Mouse (Mus musculus) gastrocnemius, adult 2 months (tissue): ENCODE results near the gene Vwc2. TPM values are rescaled to one million over a fixed set of nuclear protein-coding genes. Genes with fewer than 3 reads are reported as not detected.
A peak's percentile ranks its signal among the peaks of the same experiment; 100 is the strongest.

Experiments used
- DNase-seq: peaks from one replicate; pipeline ENCODE4 v3.0.0; 2022
- H3K27ac ChIP-seq: fragments of 200-600 bp; 2 replicates; pipeline ENCODE4 v1.8.1; 2022; ENCODE audit warnings: mild to moderate bottlenecking
- H3K4me3 ChIP-seq: fragments of 200-600 bp; 2 replicates; pipeline ENCODE4 v1.8.1; 2022; ENCODE audit warnings: mild to moderate bottlenecking, moderate library complexity
- CTCF ChIP-seq: fragments of 200-600 bp; IDR thresholded peaks from 2 replicates; pipeline ENCODE4 v1.8.1; 2022; ENCODE audit warnings: antibody characterized with exemption, mild to moderate bottlenecking, moderate library complexity
- intact Hi-C: fragments of 180-260 bp; cut with DNase I; formaldehyde crosslinking; loops from one replicate; pipeline ENCODE4 v1.15.1; 2025
- total RNA-seq, 2 experiments: library from RNA; stranded (reverse); gene quantifications; 2 replicates each; pipeline ENCODE4 v1.2.3; 2021

Gene Vwc2
- total RNA-seq, 2 experiments from 2014 or later, result 0.08 TPM; not detected in 1

GRCm38 (mm10) chr11:11122866-11123265 lies 8.8 kb downstream of the Vwc2 start:
- TF ChIP-seq CTCF, result no peak
- Histone ChIP-seq H3K27ac (no peak overlapping the region), H3K4me3 (no peak overlapping the region)
- DNase-seq, result peak; percentile 63
- intact Hi-C loops, result no loop called here

DNA sequence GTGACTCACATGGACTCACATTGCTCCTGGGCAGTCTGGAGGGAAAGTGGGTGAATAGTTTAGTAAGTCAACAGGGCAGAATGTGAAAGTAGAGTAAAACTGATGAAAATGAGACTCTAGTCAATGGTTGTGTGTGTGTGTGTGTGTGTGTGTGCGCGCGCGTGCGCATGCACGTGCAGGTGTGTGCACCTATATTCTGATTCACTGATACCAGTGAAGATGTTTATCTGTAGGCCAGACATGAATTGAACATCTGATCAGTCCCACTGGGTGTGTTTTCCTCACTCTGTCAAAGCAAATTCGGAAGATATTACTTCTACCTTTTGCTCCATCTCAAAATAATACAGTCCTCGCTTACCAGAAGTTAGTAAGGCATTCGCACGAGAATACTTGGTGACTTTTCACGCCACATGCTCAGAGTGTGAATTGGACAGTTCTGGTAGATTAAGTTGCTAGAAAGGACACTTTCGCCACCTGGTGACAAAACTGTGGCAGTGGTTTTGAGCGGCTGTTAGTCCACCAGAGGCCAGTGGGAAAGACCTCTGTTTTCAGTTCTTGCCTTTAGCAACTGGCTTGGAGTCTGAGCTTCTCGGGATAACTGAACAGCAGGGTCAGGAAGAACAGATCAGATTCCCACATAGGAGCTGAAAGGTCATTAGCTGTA lies 17.5 kb downstream of the Vwc2 start:
- intact Hi-C loops, result no loop called here
- Histone ChIP-seq H3K27ac (no peak overlapping the region), H3K4me3 (no peak overlapping the region)
- TF ChIP-seq CTCF, result peak; percentile 57
- DNase-seq, result peak; percentile 17

GRCm38 (mm10) chr11:11140622-11141021 lies 26.6 kb downstream of the Vwc2 start:
- Histone ChIP-seq H3K4me3 (no peak overlapping the region), H3K27ac (no peak overlapping the region)
- no peak for TF ChIP-seq CTCF
- intact Hi-C loops, result no loop called here
- DNase-seq, result no peak

- no peak for DNase-seq
- intact Hi-C loops, result no loop called here
Observed at GRCm38 (mm10) chr11:11152681-11153080, 38.7 kb downstream of the Vwc2 start.

DNA sequence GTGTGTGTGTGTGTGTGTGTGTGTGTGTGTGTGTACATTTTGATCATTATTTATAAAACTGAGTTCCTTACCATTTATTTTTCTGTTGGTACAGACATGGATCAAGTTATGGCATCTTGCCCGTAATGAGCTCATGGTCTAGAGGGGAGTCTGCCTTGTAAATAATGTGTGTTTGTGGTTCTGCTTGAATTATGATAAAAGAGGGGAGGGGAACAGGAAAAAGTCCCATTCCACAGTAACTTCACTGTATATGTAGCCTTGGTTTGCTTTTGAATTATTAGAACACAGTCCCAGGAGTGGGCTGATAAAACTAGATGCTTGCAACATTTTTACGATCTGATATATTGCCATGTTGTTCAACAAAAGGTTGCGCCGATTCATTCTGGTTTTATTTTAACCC lies 57.4 kb downstream of the Vwc2 start:
- Histone ChIP-seq H3K27ac (no peak overlapping the region), H3K4me3 (no peak overlapping the region)
- no peak for TF ChIP-seq CTCF
- intact Hi-C loops, result no loop called here
- no peak for DNase-seq

More at GRCm38 (mm10) chr11:11152681-11153080, 38.7 kb downstream of the Vwc2 start:
- Histone ChIP-seq H3K27ac (no peak overlapping the region), H3K4me3 (no peak overlapping the region)
- TF ChIP-seq CTCF, result no peak

- no peak for DNase-seq
- no peak overlapping the region for H3K27ac ChIP-seq
- intact Hi-C loops, result no loop called here
- H3K4me3 ChIP-seq, result no peak overlapping the region
- no peak for TF ChIP-seq CTCF
Observed at GRCm38 (mm10) chr11:11175259-11175658, 61.2 kb downstream of the Vwc2 start.

DNA sequence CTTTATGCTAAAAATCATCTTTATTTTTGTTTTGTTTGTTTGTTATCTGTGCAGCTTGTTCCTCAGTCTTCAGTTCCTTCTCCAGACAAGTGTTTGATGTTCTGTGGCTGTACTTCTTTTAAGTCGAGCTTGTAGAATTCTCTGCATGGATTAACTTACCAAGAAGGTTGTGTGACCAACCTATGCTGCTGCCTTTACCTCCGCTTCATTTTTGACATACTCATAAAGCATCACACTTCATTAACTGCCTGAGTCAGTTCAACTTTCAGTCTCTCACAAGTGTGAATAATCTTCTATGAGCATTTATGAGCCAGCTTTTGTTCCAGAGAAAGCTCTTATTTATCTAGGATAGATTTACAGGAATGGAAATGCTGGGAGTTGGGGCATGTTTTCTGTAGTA lies 68.7 kb downstream of the Vwc2 start:
- Histone ChIP-seq H3K4me3 (no peak overlapping the region), H3K27ac (no peak overlapping the region)
- intact Hi-C loops, result no loop called here
- DNase-seq, result no peak
- no peak for TF ChIP-seq CTCF

DNA sequence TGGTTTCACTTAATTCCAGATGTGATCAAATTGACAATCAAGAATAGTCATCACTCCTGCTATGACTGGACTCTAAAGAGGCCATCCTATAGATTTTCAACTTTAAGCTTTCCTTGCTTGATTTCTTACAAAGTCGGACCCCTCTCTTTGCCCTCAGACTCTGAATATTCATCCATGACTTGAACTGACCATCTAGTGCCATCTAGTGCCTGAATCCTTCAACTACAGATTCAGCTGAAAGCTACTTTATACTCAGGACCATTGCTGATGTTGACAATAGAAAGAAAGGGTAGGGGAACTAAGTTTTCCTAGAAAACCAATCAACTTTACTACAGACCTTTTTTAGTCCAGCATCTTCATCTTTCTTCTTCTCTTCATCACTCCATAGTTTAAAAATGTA lies 109.1 kb downstream of the Vwc2 start:
- Histone ChIP-seq H3K27ac (no peak overlapping the region), H3K4me3 (no peak overlapping the region)
- peak; percentile 32 for TF ChIP-seq CTCF
- no peak for DNase-seq
- intact Hi-C loops, result no loop called here

GRCm38 (mm10) chr11:11239346-11239745 lies 125.3 kb downstream of the Vwc2 start:
- intact Hi-C loops, result no loop called here
- peak; percentile 44 for TF ChIP-seq CTCF
- H3K4me3 ChIP-seq, result no peak overlapping the region
- no peak overlapping the region for H3K27ac ChIP-seq
- no peak for DNase-seq

DNA sequence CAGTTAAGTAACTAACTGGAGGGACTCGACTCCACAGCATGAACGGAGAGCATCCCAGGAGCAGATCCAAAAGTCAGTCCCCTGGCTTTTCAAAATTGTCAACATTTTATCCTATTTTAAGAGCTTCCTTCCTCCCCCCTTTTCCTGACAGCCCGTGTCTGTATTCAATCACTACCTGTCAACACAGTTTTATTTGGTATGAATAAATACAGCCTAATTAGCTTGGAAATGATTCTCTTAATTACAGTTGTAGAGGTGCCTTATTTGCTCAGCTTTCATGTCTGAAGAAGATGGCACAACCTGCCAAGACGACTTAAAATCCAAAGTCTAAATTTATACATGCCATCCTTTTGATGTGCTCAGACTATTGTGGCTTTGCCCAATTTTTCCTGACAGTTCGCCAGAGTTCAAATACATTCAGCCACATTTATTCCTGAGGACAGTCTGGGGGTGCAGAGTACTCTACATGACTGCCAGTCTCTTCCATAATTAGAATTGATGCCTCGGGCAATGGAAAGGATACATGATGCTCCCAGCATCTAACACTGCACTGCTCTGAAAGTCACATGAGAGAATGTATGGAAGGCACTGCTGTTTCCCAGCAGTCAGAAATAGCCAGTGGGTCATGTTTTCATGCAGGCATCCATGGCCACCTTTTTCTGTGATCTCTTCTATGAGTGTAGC lies 128.8 kb downstream of the Vwc2 start:
- intact Hi-C loops, result no loop called here
- no peak overlapping the region for H3K27ac ChIP-seq
- DNase-seq, result no peak
- TF ChIP-seq CTCF, result no peak
- H3K4me3 ChIP-seq, result no peak overlapping the region

DNA sequence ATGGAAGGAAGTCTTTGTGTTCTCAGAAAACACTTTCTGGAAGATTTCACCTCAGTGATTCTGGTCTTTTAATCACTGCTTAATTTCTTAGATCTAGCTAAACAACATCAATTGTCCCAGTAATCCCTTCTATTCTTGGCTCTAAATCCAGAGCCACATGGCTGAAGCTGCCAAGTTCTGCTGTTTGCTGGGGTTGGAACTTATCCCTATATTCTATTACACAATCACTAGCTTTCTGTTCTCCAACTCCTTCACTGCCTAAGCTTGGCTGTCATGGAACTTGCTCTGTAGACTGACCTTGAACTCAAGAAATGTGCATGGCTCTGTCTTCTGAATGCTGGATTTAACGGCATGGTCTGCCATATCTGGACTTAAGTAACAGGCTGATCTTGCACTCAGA lies 143.3 kb downstream of the Vwc2 start:
- intact Hi-C loops, result no loop called here
- H3K27ac ChIP-seq, result no peak overlapping the region
- no peak overlapping the region for H3K4me3 ChIP-seq
- TF ChIP-seq CTCF, result no peak
- no peak for DNase-seq

- no peak for TF ChIP-seq CTCF
- no peak for DNase-seq
- H3K27ac ChIP-seq, result no peak overlapping the region
- intact Hi-C loops, result no loop called here
- H3K4me3 ChIP-seq, result no peak overlapping the region
Observed at GRCm38 (mm10) chr11:11280128-11280527, 166.1 kb downstream of the Vwc2 start.

- no peak for TF ChIP-seq CTCF
- Histone ChIP-seq H3K4me3 (no peak overlapping the region), H3K27ac (no peak overlapping the region)
- DNase-seq, result no peak
- intact Hi-C loops, result no loop called here
Observed at GRCm38 (mm10) chr11:11283512-11283911, 169.5 kb downstream of the Vwc2 start.
